Mouse (Mus musculus): ENCODE measurements around the gene Dmd. TPM values are rescaled to one million over a fixed set of nuclear protein-coding genes. Genes with fewer than 3 reads are reported as not detected.

Gene Dmd
- polyA plus RNA-seq, 1 experiment from 2014 or later = 22.8 TPM

- Histone ChIP-seq H3K9ac (no peak overlapping the region), H3K27me3 (no peaks in the 10 kb centered on the region), H3K27ac (no peak overlapping the region), H3K4me2 (no peak overlapping the region), H3K36me3 (replicated peaks) (no peaks in the 10 kb centered on the region), H3K9me3 (no peaks in the 10 kb centered on the region), H3K4me3 (replicated peaks) (no peak overlapping the region), H3K4me1 (no peaks in the 10 kb centered on the region)
- no peak for ATAC-seq (ENCODE audit: low FRiP score)
- 81% methylated on average over 10 of the region's 10 CpGs for WGBS
Measured at GRCm38 (mm10) chrX:84932715-84933473, 1984.2 kb downstream of the Dmd start.

- WGBS = 80% methylated on average over 5 of the region's 5 CpGs
- ATAC-seq (ENCODE audit: low FRiP score) = no peak
Measured at GRCm38 (mm10) chrX:84960557-84960956, 2011.9 kb downstream of the Dmd start.

DNA sequence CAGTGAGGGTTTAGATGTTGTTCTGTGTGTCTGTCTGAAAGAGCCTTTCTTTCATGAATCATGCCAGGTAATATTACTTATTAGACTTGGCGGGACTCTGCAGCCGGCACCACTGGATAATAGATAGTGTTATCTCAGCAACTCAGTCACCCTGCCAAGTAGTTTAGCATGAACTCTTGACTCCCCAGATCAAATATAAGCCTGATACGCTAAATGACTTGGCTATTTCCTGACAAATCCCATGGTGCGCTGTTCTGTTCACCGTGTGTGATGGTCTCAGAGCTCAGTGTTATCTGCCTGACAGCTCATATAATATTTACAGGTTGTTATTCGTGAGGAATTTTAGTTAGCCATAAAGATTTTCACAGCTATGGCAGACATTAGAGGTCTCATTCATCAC, 2012.3 kb downstream of the Dmd start:
- no peak overlapping the region for H3K4me2 ChIP-seq
- no peak overlapping the region for H3K9ac ChIP-seq
- H3K4me1 ChIP-seq = no peaks in the 10 kb centered on the region
- H3K27me3 ChIP-seq = no peaks in the 10 kb centered on the region
- no peak for ATAC-seq (ENCODE audit: low FRiP score)
- H3K36me3 ChIP-seq (replicated peaks) = no peaks in the 10 kb centered on the region
- no peak overlapping the region for H3K27ac ChIP-seq
- no peaks in the 10 kb centered on the region for H3K9me3 ChIP-seq
- no peak overlapping the region for H3K4me3 ChIP-seq (replicated peaks)
- 87% methylated on average over 6 of the region's 6 CpGs for WGBS

More at GRCm38 (mm10) chrX:84960557-84960956, 2011.9 kb downstream of the Dmd start:
- Histone ChIP-seq H3K4me3 (replicated peaks) (no peak overlapping the region), H3K27ac (no peak overlapping the region), H3K9ac (no peak overlapping the region), H3K27me3 (no peaks in the 10 kb centered on the region), H3K4me1 (no peaks in the 10 kb centered on the region), H3K9me3 (no peaks in the 10 kb centered on the region), H3K36me3 (replicated peaks) (no peaks in the 10 kb centered on the region), H3K4me2 (no peak overlapping the region)

DNA sequence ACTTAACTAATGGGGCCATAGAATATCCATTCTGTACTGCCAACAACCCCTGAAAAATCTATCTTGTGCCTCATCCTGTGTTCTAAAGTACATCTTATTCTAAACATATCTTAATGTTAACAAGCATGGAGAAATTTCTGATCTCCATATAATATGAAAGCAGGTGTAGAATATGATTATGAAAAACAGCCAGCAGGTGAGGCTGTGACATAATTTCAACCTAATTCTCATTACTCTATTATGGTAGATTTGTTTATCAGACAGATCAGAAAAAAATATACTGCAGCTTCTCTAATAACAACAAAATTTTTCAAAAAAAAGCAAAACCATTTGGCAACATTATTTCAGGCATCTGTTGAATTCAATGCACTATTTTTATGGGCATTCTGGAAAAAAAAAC, 2059.6 kb downstream of the Dmd start:
- Histone ChIP-seq H3K4me1 (no peaks in the 10 kb centered on the region), H3K27me3 (no peaks in the 10 kb centered on the region), H3K27ac (no peak overlapping the region), H3K9ac (no peak overlapping the region), H3K4me2 (no peak overlapping the region), H3K9me3 (no peaks in the 10 kb centered on the region), H3K36me3 (replicated peaks) (no peaks in the 10 kb centered on the region), H3K4me3 (replicated peaks) (no peak overlapping the region)
- ATAC-seq (ENCODE audit: low FRiP score) = no peak

- 28% methylated on average over 8 of the region's 8 CpGs for WGBS
- Histone ChIP-seq H3K4me3 (replicated peaks) (no peak overlapping the region), H3K27ac (no peak overlapping the region), H3K27me3 (no peaks in the 10 kb centered on the region; the same call in 1 of the 2 replicates), H3K4me2 (no peak overlapping the region), H3K9ac (no peak overlapping the region), H3K36me3 (replicated peaks) (no peaks in the 10 kb centered on the region), H3K4me1 (no peaks in the 10 kb centered on the region), H3K9me3 (no peaks in the 10 kb centered on the region)
- peak; percentile 57; the same call in 1 of the 2 replicates for ATAC-seq (ENCODE audit: low FRiP score)
Measured at GRCm38 (mm10) chrX:85041466-85042058, 2092.9 kb downstream of the Dmd start.

DNA sequence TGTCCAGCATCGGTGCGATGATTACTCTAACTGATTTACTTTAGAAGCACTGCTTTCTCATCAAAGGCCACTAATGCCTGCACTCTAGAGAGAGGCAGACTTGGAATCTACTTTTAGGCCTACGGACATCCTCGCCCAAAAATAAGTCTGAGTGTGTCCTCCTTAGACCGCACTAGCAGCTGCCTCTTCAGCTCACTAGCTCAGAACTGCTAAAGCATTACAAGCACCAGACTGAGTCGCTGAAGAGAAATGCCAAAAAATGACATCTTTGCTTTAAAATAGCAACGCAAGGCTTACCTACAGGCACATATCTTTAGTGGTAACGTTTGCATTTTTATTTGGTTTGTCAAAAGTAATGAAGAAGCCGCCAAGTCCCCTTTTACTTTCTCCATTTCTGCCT, 2098.0 kb downstream of the Dmd start:
- no peak overlapping the region for H3K4me2 ChIP-seq
- peaks cover 15% of the 10 kb centered on the region; the same call in 1 of the 2 replicates for H3K27me3 ChIP-seq
- H3K9me3 ChIP-seq = no peaks in the 10 kb centered on the region
- H3K36me3 ChIP-seq (replicated peaks) = no peaks in the 10 kb centered on the region
- H3K4me1 ChIP-seq = no peaks in the 10 kb centered on the region
- WGBS = 88% methylated on average over 9 of the region's 9 CpGs
- H3K27ac ChIP-seq = no peak overlapping the region
- no peak overlapping the region for H3K9ac ChIP-seq
- no peak overlapping the region for H3K4me3 ChIP-seq (replicated peaks)
- ATAC-seq (ENCODE audit: low FRiP score) = no peak

DNA sequence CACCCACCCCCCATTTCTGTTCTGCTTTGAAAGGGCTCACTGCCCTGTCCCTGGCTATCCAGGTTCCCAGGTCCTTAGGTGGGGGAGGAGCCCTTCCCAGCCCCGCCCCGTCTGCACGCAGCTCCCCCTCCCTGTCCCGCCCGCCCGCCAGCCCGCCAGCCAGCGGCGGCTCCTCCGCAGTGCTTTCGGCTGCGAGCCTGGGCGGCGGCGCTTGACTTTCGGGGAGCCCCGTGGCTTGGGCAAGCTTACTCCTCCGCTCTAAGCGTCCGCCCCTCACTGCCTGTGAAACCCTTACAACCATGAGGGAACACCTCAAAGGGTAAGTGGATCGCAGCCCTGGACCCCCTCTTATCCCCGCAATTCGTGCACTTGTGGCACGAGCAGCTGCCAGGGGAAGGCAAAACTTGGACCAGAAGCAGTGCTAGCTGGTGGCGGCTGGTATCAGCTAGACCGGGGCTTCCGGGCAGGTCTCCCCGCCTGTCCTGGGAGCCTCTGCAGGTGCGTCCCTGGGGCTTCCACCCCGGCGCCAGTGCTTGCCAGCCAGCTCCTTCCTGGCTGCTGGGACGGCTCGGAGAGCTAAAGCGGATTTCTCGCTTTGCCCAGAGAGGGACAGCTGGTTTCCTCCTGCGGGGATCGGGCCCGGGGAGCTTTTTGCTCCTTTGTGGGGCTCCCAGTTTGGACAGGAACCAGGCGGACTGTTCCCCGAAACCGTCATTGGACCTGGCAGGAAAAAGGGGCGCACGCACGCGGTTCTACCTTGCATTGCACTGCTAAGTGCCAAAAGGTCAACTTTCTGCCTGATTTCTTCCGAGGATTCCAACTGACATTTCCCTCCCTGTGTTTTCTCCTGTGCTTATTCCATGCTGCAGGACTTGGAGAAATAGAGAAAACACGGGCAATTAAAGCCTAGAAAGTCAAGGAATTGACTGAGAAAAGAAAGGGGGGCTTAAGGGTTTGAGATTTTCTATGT, 2099.8 kb downstream of the Dmd start:
- no peaks in the 10 kb centered on the region for H3K4me1 ChIP-seq
- H3K9me3 ChIP-seq = no peaks in the 10 kb centered on the region
- no peaks in the 10 kb centered on the region for H3K36me3 ChIP-seq (replicated peaks)
- H3K27ac ChIP-seq = peak overlapping the region; percentile 61
- 23% methylated on average over 37 of the region's 47 CpGs for WGBS
- peak; percentile 96 for ATAC-seq (ENCODE audit: low FRiP score)
- peak overlapping the region; percentile 61 for H3K9ac ChIP-seq
- peak overlapping the region; percentile 53 for H3K4me3 ChIP-seq (replicated peaks)
- peaks cover 15% of the 10 kb centered on the region; the same call in 1 of the 2 replicates for H3K27me3 ChIP-seq
- H3K4me2 ChIP-seq = peak overlapping the region; percentile 62

- Histone ChIP-seq H3K36me3 (replicated peaks) (no peaks in the 10 kb centered on the region), H3K27ac (no peak overlapping the region), H3K9me3 (no peaks in the 10 kb centered on the region), H3K4me1 (no peaks in the 10 kb centered on the region), H3K4me3 (replicated peaks) (peak overlapping the region; percentile 53), H3K4me2 (peak overlapping the region; percentile 62), H3K9ac (no peak overlapping the region), H3K27me3 (peaks cover 15% of the 10 kb centered on the region; the same call in 1 of the 2 replicates)
- no peak for ATAC-seq (ENCODE audit: low FRiP score)
- WGBS = 18% methylated on average over 3 of the region's 3 CpGs
Measured at GRCm38 (mm10) chrX:85049593-85049992, 2100.9 kb downstream of the Dmd start.

DNA sequence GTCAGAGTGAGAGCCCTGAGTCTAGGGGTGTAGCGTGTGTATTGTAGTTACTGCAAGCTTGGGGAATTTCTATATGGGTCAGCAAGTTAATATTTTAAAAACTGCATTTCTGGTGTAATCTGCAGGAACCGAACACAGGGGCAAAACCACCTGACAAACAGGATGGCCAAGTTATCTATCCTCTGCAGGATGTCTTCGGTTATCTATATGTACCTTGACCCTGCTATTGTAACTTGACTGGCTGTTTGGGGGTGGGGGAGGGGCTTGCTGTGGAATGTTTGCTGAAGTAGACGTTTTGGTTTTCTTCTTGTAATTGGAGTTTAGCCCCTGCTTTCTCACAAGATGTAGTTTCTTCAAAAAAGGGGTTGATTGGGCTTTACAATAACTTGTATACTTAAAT, 2124.9 kb downstream of the Dmd start:
- no peaks in the 10 kb centered on the region for H3K27me3 ChIP-seq
- 70% methylated on average over 4 of the region's 4 CpGs for WGBS
- H3K36me3 ChIP-seq (replicated peaks) = no peaks in the 10 kb centered on the region
- no peak overlapping the region for H3K4me2 ChIP-seq
- H3K4me1 ChIP-seq = no peaks in the 10 kb centered on the region
- H3K9me3 ChIP-seq = no peaks in the 10 kb centered on the region
- ATAC-seq (ENCODE audit: low FRiP score) = no peak
- no peak overlapping the region for H3K9ac ChIP-seq
- no peak overlapping the region for H3K27ac ChIP-seq
- no peak overlapping the region for H3K4me3 ChIP-seq (replicated peaks)

DNA sequence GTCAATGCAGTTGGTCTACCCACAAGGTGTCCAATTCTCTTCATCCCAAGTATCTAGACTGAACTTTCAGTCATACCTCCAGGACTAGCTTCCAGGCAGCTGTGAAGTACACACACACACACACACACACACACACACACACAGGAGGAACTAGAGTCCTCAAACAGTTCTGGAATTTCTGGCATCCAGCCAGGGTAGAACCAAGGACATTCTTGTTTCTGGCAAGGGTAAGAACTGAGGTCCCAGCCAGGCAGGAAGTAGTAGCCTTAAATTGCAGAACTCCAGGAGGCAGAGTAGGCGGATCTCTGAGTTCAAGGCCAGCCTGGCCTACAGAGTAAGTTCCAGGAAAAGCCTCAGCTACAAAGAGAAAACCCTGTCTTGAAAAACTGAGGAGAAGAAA, 2128.2 kb downstream of the Dmd start:
- no peak overlapping the region for H3K4me2 ChIP-seq
- no peaks in the 10 kb centered on the region for H3K36me3 ChIP-seq (replicated peaks)
- H3K4me1 ChIP-seq = no peaks in the 10 kb centered on the region
- no peak overlapping the region for H3K27ac ChIP-seq
- H3K4me3 ChIP-seq (replicated peaks) = no peak overlapping the region
- H3K27me3 ChIP-seq = no peaks in the 10 kb centered on the region
- ATAC-seq (ENCODE audit: low FRiP score) = no peak
- no peaks in the 10 kb centered on the region for H3K9me3 ChIP-seq
- WGBS = 83% methylated on average over 1 of the region's 1 CpGs
- no peak overlapping the region for H3K9ac ChIP-seq

GRCm38 (mm10) chrX:85077605-85078004, 2128.9 kb downstream of the Dmd start:
- Histone ChIP-seq H3K4me3 (replicated peaks) (no peak overlapping the region), H3K4me2 (no peak overlapping the region), H3K36me3 (replicated peaks) (no peaks in the 10 kb centered on the region), H3K9ac (no peak overlapping the region), H3K9me3 (no peaks in the 10 kb centered on the region), H3K4me1 (no peaks in the 10 kb centered on the region), H3K27ac (no peak overlapping the region), H3K27me3 (no peaks in the 10 kb centered on the region)
- ATAC-seq (ENCODE audit: low FRiP score) = no peak
- WGBS = 45% methylated on average over 1 of the region's 1 CpGs

DNA sequence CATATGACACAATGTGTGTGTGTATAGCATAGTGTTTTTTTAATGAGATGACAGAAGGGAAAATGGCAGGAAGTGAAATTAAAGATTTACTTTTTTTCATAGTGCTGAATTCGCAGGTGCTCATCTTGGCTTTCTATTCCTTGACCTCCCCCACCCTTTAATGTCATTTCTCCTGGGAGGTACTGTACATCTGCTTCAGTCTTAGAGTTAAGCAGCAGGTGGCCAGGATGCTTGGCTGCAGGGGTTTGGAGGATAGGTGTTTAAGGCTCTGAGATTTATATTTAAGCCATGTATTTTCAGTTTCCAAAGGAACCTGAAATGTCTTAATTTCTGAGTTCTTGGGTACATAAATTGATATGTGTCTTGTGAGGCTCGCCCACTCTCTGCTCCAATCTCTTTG, 2130.5 kb downstream of the Dmd start:
- WGBS = 79% methylated on average over 2 of the region's 2 CpGs
- Histone ChIP-seq H3K4me2 (no peak overlapping the region), H3K4me1 (no peaks in the 10 kb centered on the region), H3K4me3 (replicated peaks) (no peak overlapping the region), H3K9me3 (no peaks in the 10 kb centered on the region), H3K27ac (no peak overlapping the region), H3K9ac (no peak overlapping the region), H3K27me3 (no peaks in the 10 kb centered on the region), H3K36me3 (replicated peaks) (no peaks in the 10 kb centered on the region)
- no peak for ATAC-seq (ENCODE audit: low FRiP score)
